16 mouse cellular contexts compared by ENCODE assay signal in the genomic region with DNA sequence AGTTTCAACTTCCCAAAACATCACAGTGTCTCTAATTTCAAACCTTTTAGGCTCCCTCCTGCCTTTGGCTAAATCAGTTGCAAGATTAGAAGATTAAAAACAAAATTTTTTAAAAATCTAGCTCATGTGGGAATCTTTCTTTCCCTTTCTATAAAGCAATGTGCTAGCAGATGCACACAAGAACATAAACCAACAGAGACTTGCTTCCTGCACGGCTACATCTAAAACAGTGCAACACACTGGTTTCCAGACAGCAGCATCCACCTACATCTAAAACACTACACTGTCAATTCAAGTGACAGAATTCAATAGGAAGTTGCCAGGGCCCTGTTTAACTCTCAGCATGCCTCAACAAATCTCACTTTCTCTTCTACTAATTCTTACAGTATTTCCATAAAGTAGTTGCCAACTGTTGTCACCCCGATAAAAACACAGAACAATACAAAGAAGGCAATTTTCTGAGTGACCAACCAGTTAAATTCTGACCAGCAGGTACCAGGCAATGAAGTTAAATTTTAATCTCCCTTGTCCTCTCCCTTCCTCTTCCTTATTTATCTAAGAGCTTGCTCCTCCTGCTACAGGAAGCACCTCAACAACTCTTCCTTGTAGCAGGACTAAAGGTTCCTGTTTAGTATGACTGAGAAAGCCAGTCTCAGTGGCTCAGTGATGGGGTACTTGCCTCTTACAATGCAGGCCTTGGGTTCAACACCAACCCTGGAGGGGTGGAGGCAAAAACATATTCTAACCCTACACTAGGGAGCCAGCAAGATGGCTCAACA. TPM values are rescaled to one million over a fixed set of nuclear protein-coding genes. Genes with fewer than 3 reads are reported as not detected.
DNase-seq lines count a peak whose midpoint lies in the region; ATAC-seq and TF ChIP-seq lines count a peak whose summit lies in the region.
"Had no signal": no experiment of that assay in that cellular context is flagged by ENCODE, and none has a peak within 500 bp of the region (broad histone marks: within the 10 kb centered on the region; RNA-seq: fewer than 3 reads in every experiment).

No protein-coding gene starts in this region.

- H3K4me1 ChIP-seq in kidney, embryonic 15.5 days: peaks cover 33% of the 10 kb centered on the region
- peaks cover 8 to 40% of the 10 kb centered on the region in 2 experiments for H3K4me1 ChIP-seq in CH12.LX (ENCODE audit: control insufficient read depth in 1 of 2, insufficient read depth in 2 of 2)
- H3K4me1 ChIP-seq in liver, embryonic 13.5 days (replicated peaks): peaks cover 28% of the 10 kb centered on the region

- H3K27ac ChIP-seq in kidney, embryonic 15.5 days: peak overlapping the region; percentile 24
- peak overlapping the region; percentile 33 for H3K27ac ChIP-seq in CH12.LX (ENCODE audit: insufficient read depth, low read depth)
- H3K27ac ChIP-seq in liver, embryonic 13.5 days: 0 out of 2 replicates have a peak overlapping the region, but pooled peaks have one; percentile 1

- H3K79me2 ChIP-seq in CH12.LX (replicated peaks; ENCODE audit: control insufficient read depth, extremely low read depth, insufficient read depth, poor library complexity, severe bottlenecking): 0 out of 2 replicates have a peak, but pooled peaks cover 3% of the 10 kb centered on the region

- no peak for TF ChIP-seq RAD21 in CH12.LX (IDR thresholded peaks at IDR 0.05; ENCODE audit: low read depth, low read length)

- dilution Hi-C loops in CH12.LX (cut with MboI; ENCODE audit: extremely low pct_ligation_motif_present, extremely low pct_unique_long_range_greater_than_20kb, low sequenced_read_pairs): no loop called here

- H3K9me3 ChIP-seq in kidney, embryonic 15.5 days (replicated peaks): no peaks in the 10 kb centered on the region
- no peaks in the 10 kb centered on the region for H3K9me3 ChIP-seq in CH12.LX (replicated peaks; ENCODE audit: low read length)
- no peaks in the 10 kb centered on the region for H3K9me3 ChIP-seq in liver, embryonic 13.5 days (replicated peaks)

- no peak for TF ChIP-seq EP300 in CH12.LX (IDR thresholded peaks at IDR 0.05; ENCODE audit: low read length)

- TF ChIP-seq CTCF in CH12.LX (conservative IDR thresholded peaks at IDR 0.05 in 1 of 2, IDR thresholded peaks at IDR 0.05 in 1 of 2; ENCODE audit: low read depth in 2 of 2, low read length in 2 of 2): no peak

- H3K36me3 ChIP-seq in kidney, embryonic 15.5 days: no peaks in the 10 kb centered on the region
- H3K36me3 ChIP-seq in CH12.LX (replicated peaks in 1 of 2; ENCODE audit: control insufficient read depth in 1 of 2, insufficient read depth in 1 of 2, low read length in 1 of 2): peaks cover 0 to 11% of the 10 kb centered on the region in 2 experiments
- H3K36me3 ChIP-seq in liver, embryonic 13.5 days: no peaks in the 10 kb centered on the region

- no peak overlapping the region for H3K9ac ChIP-seq in kidney, embryonic 15.5 days
- H3K9ac ChIP-seq in CH12.LX (ENCODE audit: insufficient read depth, low read depth): peak overlapping the region; percentile 39
- no peak overlapping the region for H3K9ac ChIP-seq in liver, embryonic 13.5 days

- H3K27me3 ChIP-seq in kidney, embryonic 15.5 days: no peaks in the 10 kb centered on the region
- H3K27me3 ChIP-seq in CH12.LX (replicated peaks): no peaks in the 10 kb centered on the region
- no peaks in the 10 kb centered on the region for H3K27me3 ChIP-seq in liver, embryonic 13.5 days

- TF ChIP-seq POLR2A in CH12.LX (IDR thresholded peaks at IDR 0.05; ENCODE audit: low read depth, low read length): no peak

- WGBS in kidney, embryonic 15.5 days: 56% methylated on average over 2 of the region's 2 CpGs
- 59% methylated on average over 2 of the region's 2 CpGs for WGBS in liver, embryonic 13.5 days (ENCODE audit: insufficient replicate concordance)

- no peak for DNase-seq in kidney, postnatal 10 days
- peak; percentile 35 for DNase-seq in 416B (ENCODE audit: low read depth)
- DNase-seq in CH12.LX (ENCODE audit: extremely low read depth): peak; percentile 12
- no peak for DNase-seq in liver, embryonic 13.5 days
- DNase-seq in lung, adult 18-20 months: no peak
- no peak for DNase-seq in heart, adult 9 months (ENCODE audit: low spot score in 2 of 2)
- DNase-seq: adrenal gland, postnatal 25 days; cerebellum, adult 11-12 months; embryo, embryonic 11 days; heart, adult 18-20 months; heart, postnatal 10 days; right cerebral cortex, postnatal 14 days had no signal

- no peak overlapping the region for H3K4me3 ChIP-seq in kidney, embryonic 15.5 days (replicated peaks)
- no peak overlapping the region for H3K4me3 ChIP-seq in CH12.LX (replicated peaks in 1 of 3; ENCODE audit: low read depth in 2 of 3, low read length in 2 of 3, poor library complexity in 1 of 3)
- no peak overlapping the region for H3K4me3 ChIP-seq in liver, embryonic 13.5 days (replicated peaks)
- H3K4me3 ChIP-seq: erythroblast, embryonic 14.5 days had no signal

- no peak overlapping the region for H3K4me2 ChIP-seq in kidney, embryonic 15.5 days
- H3K4me2 ChIP-seq in CH12.LX (ENCODE audit: insufficient read depth, low read depth, poor library complexity, severe bottlenecking): peak overlapping the region; percentile 84; the same call in 1 of the 2 replicates
- H3K4me2 ChIP-seq in liver, embryonic 13.5 days: no peak overlapping the region

- ATAC-seq in kidney, embryonic 15.5 days (replicated peaks; ENCODE audit: low FRiP score): no peak
- ATAC-seq in liver, embryonic 13.5 days (ENCODE audit: low read depth): no peak
- ATAC-seq in activated CD4-positive, CD25-positive, alpha-beta regulatory T cell, adult 4 months: no peak
- ATAC-seq: hindbrain, embryonic 16.5 days had no signal

- in situ Hi-C loops in CH12.LX (cut with MboI; ENCODE audit: low pct_ligation_motif_present, low pct_unique_long_range_greater_than_20kb, low sequenced_read_pairs): loop anchor here (5.0 kb wide), 1 partner anchor 42 kb away; no protein-coding TSS in a partner anchor

TF ChIP-seq in CH12.LX, 34 proteins besides CTCF, POLR2A, EP300 and RAD21:
- no peak for TF ChIP-seq HCFC1 (IDR thresholded peaks at IDR 0.05; ENCODE audit: low read depth, low read length)
- TF ChIP-seq KAT2A (IDR thresholded peaks at IDR 0.05; ENCODE audit: insufficient replicate concordance, low read length): no peak
- TF ChIP-seq POLR2AphosphoS2 (IDR thresholded peaks at IDR 0.05; ENCODE audit: low read depth, low read length): no peak
- TF ChIP-seq RCOR1 (conservative IDR thresholded peaks at IDR 0.05; ENCODE audit: low read depth, low read length): no peak
- TF ChIP-seq PAX5 (IDR thresholded peaks at IDR 0.05; ENCODE audit: low read length): no peak
- TF ChIP-seq JUN (IDR thresholded peaks at IDR 0.05; ENCODE audit: insufficient read depth, low read depth, low read length): no peak
- no peak for TF ChIP-seq MAZ (IDR thresholded peaks at IDR 0.05; ENCODE audit: low read depth, low read length)
- no peak for TF ChIP-seq SIN3A (IDR thresholded peaks at IDR 0.05; ENCODE audit: low read length)
- TF ChIP-seq GABPA (IDR thresholded peaks at IDR 0.05; ENCODE audit: insufficient replicate concordance, low read depth, low read length): no peak
- no peak for TF ChIP-seq USF1 (IDR thresholded peaks at IDR 0.05; ENCODE audit: low read depth, low read length)
- no peak for TF ChIP-seq ZKSCAN1 (IDR thresholded peaks at IDR 0.05; ENCODE audit: borderline replicate concordance, low read depth, low read length)
- TF ChIP-seq NELFE (IDR thresholded peaks at IDR 0.05; ENCODE audit: low read depth, low read length): no peak
- no peak for TF ChIP-seq BHLHE40 (IDR thresholded peaks at IDR 0.05; ENCODE audit: low read depth, low read length)

RNA-seq across cellular contexts. Expression of a gene that starts 35.5 kb away (rescaled TPM):
- polyA plus RNA-seq in kidney, embryonic 15.5 days (2015; fragmentation: Nextera tagmentation; extraction: Ambion mirVana): 23.4 and 27.0 TPM in 2 replicates
- total RNA-seq in CH12.LX (2012; rRNA removed) (7.3 and 8.2 TPM in 2 replicates), CH12.LX (2014; rRNA removed) (4.1 and 4.6 TPM in 2 replicates)
- polyA plus RNA-seq in CH12.LX (2012; ENCODE audit: insufficient read length, low read depth): 20.1 and 23.2 TPM in 2 replicates
- 3.9 and 4.9 TPM in 2 replicates for polyA plus RNA-seq in liver, embryonic 13.5 days (2015; fragmentation: Nextera tagmentation; extraction: Ambion mirVana)
- 10 to 100 TPM; 45.2 to 54.3 TPM for polyA plus RNA-seq in activated CD4-positive, CD25-positive, alpha-beta regulatory T cell, adult 4 months (2017; shearing (Covaris generic))

Comparison
In these comparisons a context has a peak if more than half of its experiments do, and no peak if none do; other contexts are left out.
1. DNase-seq: peak in 416B (single experiment) and CH12.LX (single experiment); none in kidney, postnatal 10 days (single experiment), liver, embryonic 13.5 days (single experiment), lung, adult 18-20 months (0 of 2) and heart, adult 9 months (0 of 2).
2. Peak in every context shown above with its lines, with median percentiles within 50 percentile points of each other: H3K27ac ChIP-seq.